ENCODE assay signal across 22 mouse cellular contexts in genomic region chrX:152690788-152691291, GRCm38 (mm10).
DNase-seq lines count a peak whose midpoint lies in the region; ATAC-seq and TF ChIP-seq lines count a peak whose summit lies in the region.
"Had no signal": no experiment of that assay in that cellular context is flagged by ENCODE, and none has a peak within 500 bp of the region (broad histone marks: within the 10 kb centered on the region; RNA-seq: fewer than 3 reads in every experiment).

No protein-coding gene starts in this region.

- WGBS in heart, embryonic 16.5 days, result 53% methylated on average over 2 of the region's 2 CpGs
- 57% methylated on average over 2 of the region's 2 CpGs for WGBS in heart, embryonic 11.5 days (ENCODE audit: insufficient replicate concordance)
- 52% methylated on average over 2 of the region's 2 CpGs for WGBS in midbrain, embryonic 10.5 days
- WGBS in midbrain, postnatal 0 days, result 38% methylated on average over 2 of the region's 2 CpGs
- 48% methylated on average over 2 of the region's 2 CpGs for WGBS in intestine, postnatal 0 days
- 77% methylated on average over 2 of the region's 2 CpGs for WGBS in liver, embryonic 11.5 days

- DNase-seq in midbrain, embryonic 10.5 days (ENCODE audit: low spot score), result no peak
- DNase-seq in midbrain, postnatal 0 days (ENCODE audit: low spot score), result no peak
- DNase-seq in embryo, embryonic 10 days (ENCODE audit: low spot score), result peak; percentile 25
- DNase-seq in liver, embryonic 11.5 days (ENCODE audit: low spot score), result no peak
- no peak for DNase-seq in layer of hippocampus, adult 8-10 months (ENCODE audit: low spot score in 2 of 2)
- DNase-seq: adrenal gland, postnatal 14 days; cerebellum, adult 11-12 months; cerebellum, postnatal 25 days; kidney, adult 8-10 months; kidney, postnatal 25 days; lung, adult 2 months; spleen, adult 18-20 months had no signal

- no peak overlapping the region for H3K9ac ChIP-seq in heart, embryonic 16.5 days (ENCODE audit: low read length)
- H3K9ac ChIP-seq in heart, embryonic 11.5 days (ENCODE audit: low read depth, low read length), result no peak overlapping the region
- no peak overlapping the region for H3K9ac ChIP-seq in midbrain, postnatal 0 days (replicated peaks; ENCODE audit: low read length, poor library complexity, severe bottlenecking)
- no peak overlapping the region for H3K9ac ChIP-seq in intestine, postnatal 0 days (ENCODE audit: low read depth, low read length)
- H3K9ac ChIP-seq in liver, embryonic 11.5 days (ENCODE audit: low read depth, low read length), result no peak overlapping the region
- H3K9ac ChIP-seq: embryonic facial prominence, embryonic 13.5 days; heart, embryonic 15.5 days; liver, embryonic 12.5 days; midbrain, embryonic 15.5 days; neural tube, embryonic 15.5 days had no signal

- no peak for TF ChIP-seq CTCF in midbrain, postnatal 0 days (IDR thresholded peaks at IDR 0.05)
- TF ChIP-seq CTCF in intestine, postnatal 0 days (IDR thresholded peaks at IDR 0.05; ENCODE audit: low read depth), result no peak

- H3K27ac ChIP-seq in heart, embryonic 16.5 days (ENCODE audit: low read length), result 0 out of 2 replicates have a peak overlapping the region, but pooled peaks have one; percentile 4
- no peak overlapping the region for H3K27ac ChIP-seq in heart, embryonic 11.5 days (ENCODE audit: low read depth, low read length)
- peak overlapping the region; percentile 6; the same call in 1 of the 2 replicates for H3K27ac ChIP-seq in midbrain, embryonic 10.5 days (replicated peaks)
- H3K27ac ChIP-seq in midbrain, postnatal 0 days (ENCODE audit: low read depth, low read length), result no peak overlapping the region
- no peak overlapping the region for H3K27ac ChIP-seq in intestine, postnatal 0 days (ENCODE audit: low read depth, low read length)
- no peak overlapping the region for H3K27ac ChIP-seq in liver, embryonic 11.5 days (ENCODE audit: low read depth, low read length)
- H3K27ac ChIP-seq: embryonic facial prominence, embryonic 13.5 days; heart, embryonic 15.5 days; liver, embryonic 12.5 days; macrophage; midbrain, embryonic 15.5 days; neural tube, embryonic 15.5 days had no signal

- no peaks in the 10 kb centered on the region for H3K36me3 ChIP-seq in heart, embryonic 16.5 days (ENCODE audit: control insufficient read depth, insufficient read depth)
- H3K36me3 ChIP-seq in heart, embryonic 11.5 days (ENCODE audit: control insufficient read depth, insufficient read depth, low read length), result no peaks in the 10 kb centered on the region
- no peaks in the 10 kb centered on the region for H3K36me3 ChIP-seq in midbrain, embryonic 10.5 days
- H3K36me3 ChIP-seq in midbrain, postnatal 0 days (ENCODE audit: insufficient read depth, low read length), result no peaks in the 10 kb centered on the region
- no peaks in the 10 kb centered on the region for H3K36me3 ChIP-seq in intestine, postnatal 0 days (ENCODE audit: control insufficient read depth, insufficient read depth)
- no peaks in the 10 kb centered on the region for H3K36me3 ChIP-seq in liver, embryonic 11.5 days (ENCODE audit: control insufficient read depth, insufficient read depth, low read length)
- H3K36me3 ChIP-seq: embryonic facial prominence, embryonic 13.5 days; heart, embryonic 15.5 days; liver, embryonic 12.5 days; midbrain, embryonic 15.5 days; neural tube, embryonic 15.5 days had no signal

- peak; percentile 18; the same call in 1 of the 2 replicates for ATAC-seq in heart, embryonic 16.5 days (replicated peaks; ENCODE audit: extremely low read depth, insufficient read depth, low FRiP score)
- ATAC-seq in heart, embryonic 11.5 days (replicated peaks; ENCODE audit: insufficient number of reproducible peaks, low FRiP score, low TSS enrichment), result no peak
- no peak for ATAC-seq in midbrain, postnatal 0 days (ENCODE audit: low FRiP score)
- ATAC-seq in intestine, postnatal 0 days, result peak; percentile 54; the same call in 1 of the 2 replicates
- ATAC-seq in liver, embryonic 11.5 days (replicated peaks; ENCODE audit: low FRiP score), result no peak
- ATAC-seq: activated CD4-positive, CD25-positive, alpha-beta regulatory T cell, adult 4 months; liver, embryonic 12.5 days; midbrain, embryonic 15.5 days had no signal

- H3K4me3 ChIP-seq in heart, embryonic 16.5 days (ENCODE audit: low read length), result no peak overlapping the region
- H3K4me3 ChIP-seq in heart, embryonic 11.5 days (ENCODE audit: low read depth, low read length), result no peak overlapping the region
- H3K4me3 ChIP-seq in midbrain, embryonic 10.5 days, result no peak overlapping the region
- no peak overlapping the region for H3K4me3 ChIP-seq in midbrain, postnatal 0 days (ENCODE audit: low read depth, low read length)
- no peak overlapping the region for H3K4me3 ChIP-seq in intestine, postnatal 0 days (ENCODE audit: low read depth, low read length)
- H3K4me3 ChIP-seq in liver, embryonic 11.5 days (ENCODE audit: low read depth, low read length), result no peak overlapping the region
- H3K4me3 ChIP-seq: embryonic facial prominence, embryonic 13.5 days; heart, embryonic 15.5 days; liver, embryonic 12.5 days; midbrain, embryonic 15.5 days; neural tube, embryonic 15.5 days had no signal

- H3K27me3 ChIP-seq in heart, embryonic 16.5 days (ENCODE audit: control insufficient read depth, insufficient read depth, low read length), result no peaks in the 10 kb centered on the region
- no peaks in the 10 kb centered on the region for H3K27me3 ChIP-seq in heart, embryonic 11.5 days (ENCODE audit: control insufficient read depth, insufficient read depth, low read length)
- H3K27me3 ChIP-seq in midbrain, embryonic 10.5 days (ENCODE audit: low read depth, poor library complexity, severe bottlenecking), result peaks cover 79% of the 10 kb centered on the region
- H3K27me3 ChIP-seq in midbrain, postnatal 0 days (ENCODE audit: insufficient read depth, low read length), result no peaks in the 10 kb centered on the region; the same call in 1 of the 2 replicates
- no peaks in the 10 kb centered on the region for H3K27me3 ChIP-seq in intestine, postnatal 0 days (replicated peaks; ENCODE audit: control insufficient read depth, insufficient read depth, low read length)
- H3K27me3 ChIP-seq in liver, embryonic 11.5 days (replicated peaks; ENCODE audit: control insufficient read depth, insufficient read depth, low read length), result peaks cover 5% of the 10 kb centered on the region
- H3K27me3 ChIP-seq: heart, embryonic 15.5 days had no signal

- H3K9me3 ChIP-seq in heart, embryonic 16.5 days (replicated peaks; ENCODE audit: control insufficient read depth, low read length), result no peaks in the 10 kb centered on the region
- H3K9me3 ChIP-seq in heart, embryonic 11.5 days (replicated peaks; ENCODE audit: control insufficient read depth, low read length), result no peaks in the 10 kb centered on the region
- H3K9me3 ChIP-seq in midbrain, embryonic 10.5 days (replicated peaks), result no peaks in the 10 kb centered on the region
- H3K9me3 ChIP-seq in midbrain, postnatal 0 days (ENCODE audit: low read length), result no peaks in the 10 kb centered on the region
- no peaks in the 10 kb centered on the region for H3K9me3 ChIP-seq in intestine, postnatal 0 days (ENCODE audit: control insufficient read depth)
- H3K9me3 ChIP-seq in liver, embryonic 11.5 days (ENCODE audit: control insufficient read depth, low read length), result no peaks in the 10 kb centered on the region
- H3K9me3 ChIP-seq: embryonic facial prominence, embryonic 13.5 days; heart, embryonic 15.5 days; liver, embryonic 12.5 days; midbrain, embryonic 15.5 days; neural tube, embryonic 15.5 days had no signal

- peaks cover 3% of the 10 kb centered on the region; the same call in 1 of the 2 replicates for H3K4me1 ChIP-seq in heart, embryonic 16.5 days (ENCODE audit: control insufficient read depth, insufficient read depth, low read length)
- H3K4me1 ChIP-seq in heart, embryonic 11.5 days (ENCODE audit: control insufficient read depth, insufficient read depth, low read length), result no peaks in the 10 kb centered on the region; the same call in 1 of the 2 replicates
- H3K4me1 ChIP-seq in midbrain, embryonic 10.5 days, result peaks cover 26% of the 10 kb centered on the region
- H3K4me1 ChIP-seq in midbrain, postnatal 0 days (ENCODE audit: insufficient read depth, low read length), result no peaks in the 10 kb centered on the region
- no peaks in the 10 kb centered on the region for H3K4me1 ChIP-seq in intestine, postnatal 0 days (replicated peaks; ENCODE audit: control insufficient read depth, insufficient read depth, low read length)
- no peaks in the 10 kb centered on the region for H3K4me1 ChIP-seq in liver, embryonic 11.5 days (replicated peaks; ENCODE audit: control insufficient read depth, insufficient read depth, low read length)
- H3K4me1 ChIP-seq: embryonic facial prominence, embryonic 13.5 days; heart, embryonic 15.5 days; liver, embryonic 12.5 days; midbrain, embryonic 15.5 days; neural tube, embryonic 15.5 days had no signal

- H3K4me2 ChIP-seq in heart, embryonic 16.5 days (ENCODE audit: low read depth, low read length), result no peak overlapping the region
- no peak overlapping the region for H3K4me2 ChIP-seq in heart, embryonic 11.5 days
- H3K4me2 ChIP-seq in midbrain, postnatal 0 days (ENCODE audit: low read depth, low read length, poor library complexity, severe bottlenecking), result no peak overlapping the region
- H3K4me2 ChIP-seq in intestine, postnatal 0 days (replicated peaks; ENCODE audit: low read depth), result no peak overlapping the region
- H3K4me2 ChIP-seq in liver, embryonic 11.5 days, result no peak overlapping the region
- H3K4me2 ChIP-seq: embryonic facial prominence, embryonic 13.5 days; heart, embryonic 15.5 days; liver, embryonic 12.5 days; midbrain, embryonic 15.5 days; neural tube, embryonic 15.5 days had no signal

Comparison
In these comparisons a context has a peak if more than half of its experiments do, and no peak if none do; other contexts are left out.
1. ATAC-seq: peak in heart, embryonic 16.5 days (single experiment) and intestine, postnatal 0 days (single experiment); none in heart, embryonic 11.5 days (single experiment), midbrain, postnatal 0 days (single experiment) and liver, embryonic 11.5 days (single experiment).
2. H3K27ac ChIP-seq: peak in heart, embryonic 16.5 days (single experiment) and midbrain, embryonic 10.5 days (single experiment); none in heart, embryonic 11.5 days (single experiment), midbrain, postnatal 0 days (single experiment), intestine, postnatal 0 days (single experiment) and liver, embryonic 11.5 days (single experiment).